Mouse (Mus musculus): ENCODE results near the gene Tent5d. TPM values are rescaled to one million over a fixed set of nuclear protein-coding genes. Genes with fewer than 3 reads are reported as not detected.

The Tent5d gene
- total and polyA plus RNA-seq, 3 experiments, result 2.0 to 2.2 TPM; not detected in 1

- Histone ChIP-seq H3K27ac (ENCODE audit: control insufficient read depth, low read depth, low read length) (peak overlapping the region; percentile 59), H3K27me3 (ENCODE audit: control insufficient read depth in 1 of 2, insufficient read depth in 2 of 2, low read length in 2 of 2) (no peaks in the 10 kb centered on the region), H3K4me3 (ENCODE audit: control insufficient read depth in 1 of 2, insufficient read depth in 1 of 2, low read depth in 2 of 2, low read length in 2 of 2) (peak overlapping the region; percentile 65 to 89), H3K9me3 (replicated peaks; ENCODE audit: insufficient read depth, low read length) (no peaks in the 10 kb centered on the region), H3K9ac (ENCODE audit: control insufficient read depth, low read depth, low read length, poor library complexity, severe bottlenecking) (peak overlapping the region; percentile 82), H3K4me1 (ENCODE audit: control insufficient read depth in 1 of 2, insufficient read depth in 2 of 2, low read length in 2 of 2) (peaks cover 4 to 9% of the 10 kb centered on the region in 2 experiments; a peak in 3 of 4 replicates), H3K79me2 (ENCODE audit: control insufficient read depth, insufficient read depth, low read length, poor library complexity) (peaks cover 10% of the 10 kb centered on the region), H3K36me3 (ENCODE audit: control insufficient read depth in 1 of 2, insufficient read depth in 2 of 2, low read length in 2 of 2) (peaks cover 0 to 20% of the 10 kb centered on the region in 2 experiments; a peak in 3 of 4 replicates)
- DNase-seq (ENCODE audit: low read depth, low spot score), result peak; percentile 90
- peak; percentile 71 for TF ChIP-seq ZNF384 (IDR thresholded peaks at IDR 0.05; ENCODE audit: low read depth, low read length)
- no peak for TF ChIP-seq TAL1 (IDR thresholded peaks at IDR 0.05; ENCODE audit: low read length)
- TF ChIP-seq EP300 (IDR thresholded peaks at IDR 0.05; ENCODE audit: low read depth in 1 of 2, low read length in 2 of 2), result peak; percentile 30 to 33; a peak in 1 of 4 replicates
- TF ChIP-seq TCF12 (IDR thresholded peaks at IDR 0.05; ENCODE audit: low read depth, low read length), result no peak
- no peak for TF ChIP-seq ZMIZ1 (IDR thresholded peaks at IDR 0.05; ENCODE audit: low read depth, low read length)
- TF ChIP-seq ZKSCAN1 (IDR thresholded peaks at IDR 0.05; ENCODE audit: low read depth, low read length), result no peak; the same call in 1 of the 2 replicates
- TF ChIP-seq CHD2 (IDR thresholded peaks at IDR 0.05; ENCODE audit: low read length), result no peak
- TF ChIP-seq MAFK (IDR thresholded peaks at IDR 0.05; ENCODE audit: borderline replicate concordance, low read depth, low read length), result no peak
- no peak for TF ChIP-seq GABPA (IDR thresholded peaks at IDR 0.05; ENCODE audit: low read depth, low read length)
- TF ChIP-seq ETS1 (IDR thresholded peaks at IDR 0.05; ENCODE audit: low read depth, low read length), result peak; percentile 52
- no peak for TF ChIP-seq POLR2A (IDR thresholded peaks at IDR 0.05; ENCODE audit: control insufficient read depth in 1 of 2, insufficient read depth in 1 of 2, low read depth in 1 of 2, low read length in 2 of 2, poor library complexity in 1 of 2)
- TF ChIP-seq SMC3 (IDR thresholded peaks at IDR 0.05; ENCODE audit: low read depth, low read length), result no peak
- TF ChIP-seq RCOR1 (IDR thresholded peaks at IDR 0.05; ENCODE audit: low read depth, low read length), result no peak; the same call in 1 of the 2 replicates
- TF ChIP-seq ZC3H11A (IDR thresholded peaks at IDR 0.05; ENCODE audit: low read depth, low read length), result no peak
- TF ChIP-seq MAX (IDR thresholded peaks at IDR 0.05; ENCODE audit: low read length), result no peak
- no peak for TF ChIP-seq UBTF (IDR thresholded peaks at IDR 0.05; ENCODE audit: borderline replicate concordance, insufficient read depth, low read depth, low read length)
- no peak for TF ChIP-seq KAT2A (conservative IDR thresholded peaks at IDR 0.05; ENCODE audit: low read depth, low read length)
- TF ChIP-seq RAD21 (IDR thresholded peaks at IDR 0.05; ENCODE audit: low read depth, low read length), result no peak
- TF ChIP-seq MEF2A (IDR thresholded peaks at IDR 0.05; ENCODE audit: extremely low read depth, insufficient replicate concordance, low read depth, low read length, poor library complexity, severe bottlenecking), result no peak
- no peak for TF ChIP-seq MAZ (IDR thresholded peaks at IDR 0.05; ENCODE audit: low read depth, low read length)
- TF ChIP-seq JUND (IDR thresholded peaks at IDR 0.05; ENCODE audit: low read depth, low read length), result no peak
- no peak; the same call in 1 of the 2 replicates for TF ChIP-seq CHD1 (IDR thresholded peaks at IDR 0.05; ENCODE audit: low read depth, low read length)
- TF ChIP-seq CTCF (IDR thresholded peaks at IDR 0.05 in 2 of 3, conservative IDR thresholded peaks at IDR 0.05 in 1 of 3; ENCODE audit: control insufficient read depth in 1 of 3, insufficient read depth in 1 of 3, low read depth in 2 of 3, low read length in 3 of 3, poor library complexity in 1 of 3, severe bottlenecking in 1 of 3), result no peak
- no peak; the same call in none of the 2 replicates for TF ChIP-seq MYB (IDR thresholded peaks at IDR 0.05; ENCODE audit: low read depth, low read length)
- 0 out of 2 replicates have a peak, but pooled peaks have one; percentile 39 for TF ChIP-seq POLR2AphosphoS2 (IDR thresholded peaks at IDR 0.05; ENCODE audit: low read length)
- TF ChIP-seq USF2 (IDR thresholded peaks at IDR 0.05; ENCODE audit: borderline replicate concordance in 1 of 2, insufficient read depth in 1 of 2, low read depth in 1 of 2, low read length in 2 of 2), result 0 out of 4 replicates have a peak, but pooled peaks of 1 of the 2 experiments have one; percentile 6
- TF ChIP-seq POLR2AphosphoS5 (IDR thresholded peaks at IDR 0.05; ENCODE audit: borderline replicate concordance, low read depth, low read length), result peak; percentile 19; the same call in 1 of the 2 replicates
- no peak for TF ChIP-seq MYC (IDR thresholded peaks at IDR 0.05; ENCODE audit: low read depth, low read length)
- no peak; the same call in 1 of the 2 replicates for TF ChIP-seq USF1 (IDR thresholded peaks at IDR 0.05; ENCODE audit: low read depth, low read length)
- TF ChIP-seq NRF1 (IDR thresholded peaks at IDR 0.05; ENCODE audit: insufficient read depth, low read depth, low read length, poor library complexity, severe bottlenecking), result no peak
- TF ChIP-seq GATA1 (IDR thresholded peaks at IDR 0.05; ENCODE audit: low read depth, low read length), result peak; percentile 47; the same call in 1 of the 2 replicates
- no peak; the same call in 1 of the 2 replicates for TF ChIP-seq MXI1 (IDR thresholded peaks at IDR 0.05; ENCODE audit: low read depth, low read length)
- no peak for TF ChIP-seq E2F4 (IDR thresholded peaks at IDR 0.05; ENCODE audit: borderline replicate concordance, low read depth, low read length)
- 0 out of 2 replicates have a peak, but pooled peaks have one; percentile 53 for TF ChIP-seq TBP (IDR thresholded peaks at IDR 0.05; ENCODE audit: low read depth, low read length)
- no peak for TF ChIP-seq ELF1 (IDR thresholded peaks at IDR 0.05; ENCODE audit: low read depth, low read length)
Observed at GRCm38 (mm10) chrX:107815502-107816217, 23.3 kb downstream of the Tent5d start.
